Mouse (Mus musculus): ENCODE measurements around the gene Top2a. TPM values are rescaled to one million over a fixed set of nuclear protein-coding genes. Genes with fewer than 3 reads are reported as not detected.
A peak's percentile ranks its signal among the peaks of the same experiment; 100 is the strongest.

The Top2a gene
- polyA plus RNA-seq, 1 experiment from 2014 or later = 188 TPM

GRCm38 (mm10) chr11:99025878-99026277 lies 1.9 kb upstream of the Top2a start:
- no peak overlapping the region for H3K4me2 ChIP-seq (ENCODE audit: low read depth, low read length)
- no peak overlapping the region for H3K4me3 ChIP-seq (replicated peaks; ENCODE audit: low read length)
- no peak for ATAC-seq (ENCODE audit: insufficient read depth, low FRiP score)
- no peaks in the 10 kb centered on the region for H3K9me3 ChIP-seq (replicated peaks; ENCODE audit: control insufficient read depth, low read length)
- H3K4me1 ChIP-seq (ENCODE audit: control insufficient read depth, insufficient read depth, low read length) = 0 out of 2 replicates have a peak, but pooled peaks cover 6% of the 10 kb centered on the region
- H3K36me3 ChIP-seq (ENCODE audit: control insufficient read depth, insufficient read depth, low read length) = no peaks in the 10 kb centered on the region
- WGBS = 83% methylated on average over 6 of the region's 6 CpGs
- H3K9ac ChIP-seq (ENCODE audit: low read length) = no peak overlapping the region
- no peaks in the 10 kb centered on the region for H3K27me3 ChIP-seq (ENCODE audit: control insufficient read depth, insufficient read depth, low read length)
- no peak overlapping the region for H3K27ac ChIP-seq (ENCODE audit: low read length)

GRCm38 (mm10) chr11:99024468-99025134 lies 612 bp upstream of the Top2a start:
- ATAC-seq (ENCODE audit: insufficient read depth, low FRiP score) = peak; percentile 22; the same call in 1 of the 2 replicates
- H3K4me2 ChIP-seq (ENCODE audit: low read depth, low read length) = peak overlapping the region; percentile 58
- 0 out of 2 replicates have a peak, but pooled peaks cover 6% of the 10 kb centered on the region for H3K4me1 ChIP-seq (ENCODE audit: control insufficient read depth, insufficient read depth, low read length)
- 32% methylated on average over 18 of the region's 18 CpGs for WGBS
- H3K27ac ChIP-seq (ENCODE audit: low read length) = peak overlapping the region; percentile 64
- H3K36me3 ChIP-seq (ENCODE audit: control insufficient read depth, insufficient read depth, low read length) = peaks cover 3% of the 10 kb centered on the region; the same call in 1 of the 2 replicates
- H3K4me3 ChIP-seq (replicated peaks; ENCODE audit: low read length) = peak overlapping the region; percentile 44
- no peaks in the 10 kb centered on the region for H3K27me3 ChIP-seq (ENCODE audit: control insufficient read depth, insufficient read depth, low read length)
- H3K9ac ChIP-seq (ENCODE audit: low read length) = peak overlapping the region; percentile 59
- no peaks in the 10 kb centered on the region for H3K9me3 ChIP-seq (replicated peaks; ENCODE audit: control insufficient read depth, low read length)

- ATAC-seq (ENCODE audit: insufficient read depth, low FRiP score) = no peak
- H3K27ac ChIP-seq (ENCODE audit: low read length) = peak overlapping the region; percentile 2; the same call in 1 of the 2 replicates
- peaks cover 3% of the 10 kb centered on the region; the same call in 1 of the 2 replicates for H3K36me3 ChIP-seq (ENCODE audit: control insufficient read depth, insufficient read depth, low read length)
- no peaks in the 10 kb centered on the region for H3K27me3 ChIP-seq (ENCODE audit: control insufficient read depth, insufficient read depth, low read length)
- H3K4me2 ChIP-seq (ENCODE audit: low read depth, low read length) = peak overlapping the region; percentile 53
- 3% methylated on average over 4 of the region's 4 CpGs for WGBS
- no peaks in the 10 kb centered on the region for H3K9me3 ChIP-seq (replicated peaks; ENCODE audit: control insufficient read depth, low read length)
- peak overlapping the region; percentile 70 for H3K4me3 ChIP-seq (replicated peaks; ENCODE audit: low read length)
- peak overlapping the region; percentile 84 for H3K9ac ChIP-seq (ENCODE audit: low read length)
- 0 out of 2 replicates have a peak, but pooled peaks cover 6% of the 10 kb centered on the region for H3K4me1 ChIP-seq (ENCODE audit: control insufficient read depth, insufficient read depth, low read length)
Observed at GRCm38 (mm10) chr11:99023094-99023493, 895 bp downstream of the Top2a start.

- ATAC-seq (ENCODE audit: insufficient read depth, low FRiP score) = no peak
- Histone ChIP-seq H3K27me3 (ENCODE audit: control insufficient read depth, insufficient read depth, low read length) (no peaks in the 10 kb centered on the region), H3K4me1 (ENCODE audit: control insufficient read depth, insufficient read depth, low read length) (0 out of 2 replicates have a peak, but pooled peaks cover 6% of the 10 kb centered on the region), H3K36me3 (ENCODE audit: control insufficient read depth, insufficient read depth, low read length) (peaks cover 3% of the 10 kb centered on the region; the same call in 1 of the 2 replicates), H3K4me2 (ENCODE audit: low read depth, low read length) (peak overlapping the region; percentile 53), H3K9ac (ENCODE audit: low read length) (0 out of 2 replicates have a peak overlapping the region, but pooled peaks have one; percentile 38), H3K27ac (ENCODE audit: low read length) (no peak overlapping the region), H3K4me3 (replicated peaks; ENCODE audit: low read length) (peak overlapping the region; percentile 70), H3K9me3 (replicated peaks; ENCODE audit: control insufficient read depth, low read length) (no peaks in the 10 kb centered on the region)
- 62% methylated on average over 5 of the region's 5 CpGs for WGBS
Observed at GRCm38 (mm10) chr11:99022384-99022933, 1.5 kb downstream of the Top2a start.

GRCm38 (mm10) chr11:99019844-99020243 lies 4.1 kb downstream of the Top2a start:
- ATAC-seq (ENCODE audit: insufficient read depth, low FRiP score) = no peak
- Histone ChIP-seq H3K4me2 (ENCODE audit: low read depth, low read length) (no peak overlapping the region), H3K9me3 (replicated peaks; ENCODE audit: control insufficient read depth, low read length) (no peaks in the 10 kb centered on the region), H3K36me3 (ENCODE audit: control insufficient read depth, insufficient read depth, low read length) (peaks cover 8% of the 10 kb centered on the region; the same call in 1 of the 2 replicates), H3K4me3 (replicated peaks; ENCODE audit: low read length) (no peak overlapping the region), H3K9ac (ENCODE audit: low read length) (no peak overlapping the region), H3K27ac (ENCODE audit: low read length) (no peak overlapping the region), H3K27me3 (ENCODE audit: control insufficient read depth, insufficient read depth, low read length) (no peaks in the 10 kb centered on the region), H3K4me1 (ENCODE audit: control insufficient read depth, insufficient read depth, low read length) (0 out of 2 replicates have a peak, but pooled peaks cover 6% of the 10 kb centered on the region)
- 93% methylated on average over 6 of the region's 6 CpGs for WGBS

GRCm38 (mm10) chr11:99013856-99014255 lies 10.1 kb downstream of the Top2a start:
- Histone ChIP-seq H3K9ac (ENCODE audit: low read length) (no peak overlapping the region), H3K4me1 (ENCODE audit: control insufficient read depth, insufficient read depth, low read length) (no peaks in the 10 kb centered on the region), H3K36me3 (ENCODE audit: control insufficient read depth, insufficient read depth, low read length) (peaks cover 30% of the 10 kb centered on the region), H3K27me3 (ENCODE audit: control insufficient read depth, insufficient read depth, low read length) (no peaks in the 10 kb centered on the region), H3K9me3 (replicated peaks; ENCODE audit: control insufficient read depth, low read length) (no peaks in the 10 kb centered on the region), H3K4me2 (ENCODE audit: low read depth, low read length) (no peak overlapping the region), H3K4me3 (replicated peaks; ENCODE audit: low read length) (no peak overlapping the region), H3K27ac (ENCODE audit: low read length) (no peak overlapping the region)
- 97% methylated on average over 1 of the region's 1 CpGs for WGBS
- ATAC-seq (ENCODE audit: insufficient read depth, low FRiP score) = no peak

GRCm38 (mm10) chr11:99010706-99011105 lies 13.3 kb downstream of the Top2a start:
- H3K36me3 ChIP-seq (ENCODE audit: control insufficient read depth, insufficient read depth, low read length) = peaks cover 30% of the 10 kb centered on the region
- H3K9ac ChIP-seq (ENCODE audit: low read length) = no peak overlapping the region
- no peaks in the 10 kb centered on the region for H3K9me3 ChIP-seq (replicated peaks; ENCODE audit: control insufficient read depth, low read length)
- no peaks in the 10 kb centered on the region for H3K4me1 ChIP-seq (ENCODE audit: control insufficient read depth, insufficient read depth, low read length)
- ATAC-seq (ENCODE audit: insufficient read depth, low FRiP score) = no peak
- H3K4me2 ChIP-seq (ENCODE audit: low read depth, low read length) = no peak overlapping the region
- 91% methylated on average over 5 of the region's 5 CpGs for WGBS
- no peak overlapping the region for H3K4me3 ChIP-seq (replicated peaks; ENCODE audit: low read length)
- no peak overlapping the region for H3K27ac ChIP-seq (ENCODE audit: low read length)
- H3K27me3 ChIP-seq (ENCODE audit: control insufficient read depth, insufficient read depth, low read length) = no peaks in the 10 kb centered on the region

- H3K4me1 ChIP-seq (ENCODE audit: control insufficient read depth, insufficient read depth, low read length) = no peaks in the 10 kb centered on the region
- H3K27ac ChIP-seq (ENCODE audit: low read length) = no peak overlapping the region
- no peak overlapping the region for H3K4me3 ChIP-seq (replicated peaks; ENCODE audit: low read length)
- H3K4me2 ChIP-seq (ENCODE audit: low read depth, low read length) = no peak overlapping the region
- no peaks in the 10 kb centered on the region for H3K9me3 ChIP-seq (replicated peaks; ENCODE audit: control insufficient read depth, low read length)
- no peak for ATAC-seq (ENCODE audit: insufficient read depth, low FRiP score)
- WGBS = 63% methylated on average over 4 of the region's 4 CpGs
- peaks cover 27% of the 10 kb centered on the region for H3K36me3 ChIP-seq (ENCODE audit: control insufficient read depth, insufficient read depth, low read length)
- no peaks in the 10 kb centered on the region for H3K27me3 ChIP-seq (ENCODE audit: control insufficient read depth, insufficient read depth, low read length)
- no peak overlapping the region for H3K9ac ChIP-seq (ENCODE audit: low read length)
Observed at GRCm38 (mm10) chr11:99010124-99010523, 13.9 kb downstream of the Top2a start.

- ATAC-seq (ENCODE audit: insufficient read depth, low FRiP score) = no peak
- Histone ChIP-seq H3K27me3 (ENCODE audit: control insufficient read depth, insufficient read depth, low read length) (no peaks in the 10 kb centered on the region), H3K4me2 (ENCODE audit: low read depth, low read length) (no peak overlapping the region), H3K9ac (ENCODE audit: low read length) (no peak overlapping the region), H3K27ac (ENCODE audit: low read length) (no peak overlapping the region), H3K4me1 (ENCODE audit: control insufficient read depth, insufficient read depth, low read length) (no peaks in the 10 kb centered on the region), H3K36me3 (ENCODE audit: control insufficient read depth, insufficient read depth, low read length) (peaks cover 31% of the 10 kb centered on the region; the same call in 1 of the 2 replicates), H3K9me3 (replicated peaks; ENCODE audit: control insufficient read depth, low read length) (no peaks in the 10 kb centered on the region), H3K4me3 (replicated peaks; ENCODE audit: low read length) (no peak overlapping the region)
- 84% methylated on average over 9 of the region's 9 CpGs for WGBS
Observed at GRCm38 (mm10) chr11:99006788-99007187, 17.2 kb downstream of the Top2a start.
